Mouse (Mus musculus): ENCODE measurements at regions not wholly inside any gene's neighbourhood (a gene's known extent, or its start where the extent isn't known, plus 50 kb on each side); places are given as distances from the start of the nearest gene placed in this dataset.

GRCm38 (mm10) chr12:13011023-13011761 is 69.5 kb upstream of the Mycn start:
- H3K36me3 ChIP-seq (replicated peaks; ENCODE audit: control insufficient read depth, insufficient read depth, low read depth, low read length): no peaks in the 10 kb centered on the region
- no peaks in the 10 kb centered on the region for H3K4me1 ChIP-seq (ENCODE audit: control insufficient read depth, insufficient read depth, low read length)
- H3K4me3 ChIP-seq (ENCODE audit: low read depth, low read length): no peak overlapping the region
- no peak overlapping the region for H3K9ac ChIP-seq (replicated peaks; ENCODE audit: low read length)
- H3K4me2 ChIP-seq (ENCODE audit: low read depth, low read length): no peak overlapping the region
- 81% methylated on average over 9 of the region's 9 CpGs for WGBS
- no peak for DNase-seq (ENCODE audit: low spot score)
- no peak overlapping the region for H3K27ac ChIP-seq (replicated peaks; ENCODE audit: low read depth, low read length)
- no peaks in the 10 kb centered on the region for H3K27me3 ChIP-seq (ENCODE audit: control insufficient read depth, insufficient read depth, low read length)
- no peak for ATAC-seq (replicated peaks; ENCODE audit: insufficient number of reproducible peaks, low FRiP score, low TSS enrichment, low read depth)
- no peaks in the 10 kb centered on the region for H3K9me3 ChIP-seq (replicated peaks; ENCODE audit: control insufficient read depth, low read length)

- Histone ChIP-seq H3K9ac (replicated peaks; ENCODE audit: low read length) (no peak overlapping the region), H3K36me3 (replicated peaks; ENCODE audit: control insufficient read depth, insufficient read depth, low read depth, low read length) (no peaks in the 10 kb centered on the region), H3K4me3 (ENCODE audit: low read depth, low read length) (no peak overlapping the region), H3K4me1 (ENCODE audit: control insufficient read depth, insufficient read depth, low read length) (no peaks in the 10 kb centered on the region), H3K4me2 (ENCODE audit: low read depth, low read length) (no peak overlapping the region), H3K27me3 (ENCODE audit: control insufficient read depth, insufficient read depth, low read length) (no peaks in the 10 kb centered on the region), H3K27ac (replicated peaks; ENCODE audit: low read depth, low read length) (no peak overlapping the region), H3K9me3 (replicated peaks; ENCODE audit: control insufficient read depth, low read length) (no peaks in the 10 kb centered on the region)
- 89% methylated on average over 3 of the region's 3 CpGs for WGBS
- DNase-seq (ENCODE audit: low spot score) (no peak), ATAC-seq (replicated peaks; ENCODE audit: insufficient number of reproducible peaks, low FRiP score, low TSS enrichment, low read depth) (no peak)
Measured at GRCm38 (mm10) chr12:13010405-13010804, 68.7 kb upstream of the Mycn start.

GRCm38 (mm10) chr12:13009470-13009869 is 67.8 kb upstream of the Mycn start:
- WGBS: 42% methylated on average over 2 of the region's 2 CpGs
- H3K27ac ChIP-seq (replicated peaks; ENCODE audit: low read depth, low read length): no peak overlapping the region
- no peaks in the 10 kb centered on the region for H3K27me3 ChIP-seq (ENCODE audit: control insufficient read depth, insufficient read depth, low read length)
- peak; percentile 34; the same call in 1 of the 2 replicates for ATAC-seq (replicated peaks; ENCODE audit: insufficient number of reproducible peaks, low FRiP score, low TSS enrichment, low read depth)
- no peak overlapping the region for H3K9ac ChIP-seq (replicated peaks; ENCODE audit: low read length)
- no peaks in the 10 kb centered on the region for H3K9me3 ChIP-seq (replicated peaks; ENCODE audit: control insufficient read depth, low read length)
- no peak for DNase-seq (ENCODE audit: low spot score)
- no peaks in the 10 kb centered on the region for H3K4me1 ChIP-seq (ENCODE audit: control insufficient read depth, insufficient read depth, low read length)
- H3K4me2 ChIP-seq (ENCODE audit: low read depth, low read length): no peak overlapping the region
- H3K36me3 ChIP-seq (replicated peaks; ENCODE audit: control insufficient read depth, insufficient read depth, low read depth, low read length): no peaks in the 10 kb centered on the region
- no peak overlapping the region for H3K4me3 ChIP-seq (ENCODE audit: low read depth, low read length)

GRCm38 (mm10) chr12:13002703-13003102 is 61.0 kb upstream of the Mycn start:
- no peak overlapping the region for H3K27ac ChIP-seq (replicated peaks; ENCODE audit: low read depth, low read length)
- no peak overlapping the region for H3K4me2 ChIP-seq (ENCODE audit: low read depth, low read length)
- DNase-seq (ENCODE audit: low spot score) (no peak), ATAC-seq (replicated peaks; ENCODE audit: insufficient number of reproducible peaks, low FRiP score, low TSS enrichment, low read depth) (no peak)
- H3K36me3 ChIP-seq (replicated peaks; ENCODE audit: control insufficient read depth, insufficient read depth, low read depth, low read length): no peaks in the 10 kb centered on the region
- H3K9ac ChIP-seq (replicated peaks; ENCODE audit: low read length): no peak overlapping the region
- H3K9me3 ChIP-seq (replicated peaks; ENCODE audit: control insufficient read depth, low read length): no peaks in the 10 kb centered on the region
- H3K4me1 ChIP-seq (ENCODE audit: control insufficient read depth, insufficient read depth, low read length): no peaks in the 10 kb centered on the region
- 79% methylated on average over 3 of the region's 3 CpGs for WGBS
- H3K4me3 ChIP-seq (ENCODE audit: low read depth, low read length): no peak overlapping the region
- no peaks in the 10 kb centered on the region for H3K27me3 ChIP-seq (ENCODE audit: control insufficient read depth, insufficient read depth, low read length)

- no peak overlapping the region for H3K27ac ChIP-seq (replicated peaks; ENCODE audit: low read depth, low read length)
- H3K4me1 ChIP-seq (ENCODE audit: control insufficient read depth, insufficient read depth, low read length): no peaks in the 10 kb centered on the region
- no peak overlapping the region for H3K4me3 ChIP-seq (ENCODE audit: low read depth, low read length)
- no peak overlapping the region for H3K4me2 ChIP-seq (ENCODE audit: low read depth, low read length)
- no peaks in the 10 kb centered on the region for H3K36me3 ChIP-seq (replicated peaks; ENCODE audit: control insufficient read depth, insufficient read depth, low read depth, low read length)
- H3K9ac ChIP-seq (replicated peaks; ENCODE audit: low read length): no peak overlapping the region
- WGBS: 89% methylated on average over 6 of the region's 6 CpGs
- no peaks in the 10 kb centered on the region for H3K27me3 ChIP-seq (ENCODE audit: control insufficient read depth, insufficient read depth, low read length)
- ATAC-seq (replicated peaks; ENCODE audit: insufficient number of reproducible peaks, low FRiP score, low TSS enrichment, low read depth): no peak
- no peak for DNase-seq (ENCODE audit: low spot score)
- H3K9me3 ChIP-seq (replicated peaks; ENCODE audit: control insufficient read depth, low read length): no peaks in the 10 kb centered on the region
Measured at GRCm38 (mm10) chr12:13002069-13002590, 60.4 kb upstream of the Mycn start.

GRCm38 (mm10) chr12:12995974-12996361 is 54.3 kb upstream of the Mycn start:
- no peak overlapping the region for H3K4me2 ChIP-seq (ENCODE audit: low read depth, low read length)
- no peak overlapping the region for H3K27ac ChIP-seq (replicated peaks; ENCODE audit: low read depth, low read length)
- no peaks in the 10 kb centered on the region; the same call in 1 of the 2 replicates for H3K4me1 ChIP-seq (ENCODE audit: control insufficient read depth, insufficient read depth, low read length)
- no peak overlapping the region for H3K4me3 ChIP-seq (ENCODE audit: low read depth, low read length)
- no peak overlapping the region for H3K9ac ChIP-seq (replicated peaks; ENCODE audit: low read length)
- 88% methylated on average over 9 of the region's 9 CpGs for WGBS
- no peak for DNase-seq (ENCODE audit: low spot score)
- H3K27me3 ChIP-seq (ENCODE audit: control insufficient read depth, insufficient read depth, low read length): no peaks in the 10 kb centered on the region
- no peaks in the 10 kb centered on the region for H3K36me3 ChIP-seq (replicated peaks; ENCODE audit: control insufficient read depth, insufficient read depth, low read depth, low read length)
- no peak for ATAC-seq (replicated peaks; ENCODE audit: insufficient number of reproducible peaks, low FRiP score, low TSS enrichment, low read depth)
- no peaks in the 10 kb centered on the region for H3K9me3 ChIP-seq (replicated peaks; ENCODE audit: control insufficient read depth, low read length)

GRCm38 (mm10) chr12:12995061-12995973 is 53.6 kb upstream of the Mycn start:
- H3K27me3 ChIP-seq (ENCODE audit: control insufficient read depth, insufficient read depth, low read length): no peaks in the 10 kb centered on the region
- ATAC-seq (replicated peaks; ENCODE audit: insufficient number of reproducible peaks, low FRiP score, low TSS enrichment, low read depth) (peak; percentile 77), DNase-seq (ENCODE audit: low spot score) (no peak)
- H3K36me3 ChIP-seq (replicated peaks; ENCODE audit: control insufficient read depth, insufficient read depth, low read depth, low read length): no peaks in the 10 kb centered on the region
- 52% methylated on average over 21 of the region's 21 CpGs for WGBS
- no peaks in the 10 kb centered on the region for H3K9me3 ChIP-seq (replicated peaks; ENCODE audit: control insufficient read depth, low read length)
- no peak overlapping the region for H3K4me2 ChIP-seq (ENCODE audit: low read depth, low read length)
- H3K27ac ChIP-seq (replicated peaks; ENCODE audit: low read depth, low read length): no peak overlapping the region
- no peaks in the 10 kb centered on the region; the same call in 1 of the 2 replicates for H3K4me1 ChIP-seq (ENCODE audit: control insufficient read depth, insufficient read depth, low read length)
- no peak overlapping the region for H3K9ac ChIP-seq (replicated peaks; ENCODE audit: low read length)
- H3K4me3 ChIP-seq (ENCODE audit: low read depth, low read length): no peak overlapping the region

Data from embryonic facial prominence, embryonic 11.5 days (tissue).